Mouse (Mus musculus) midbrain, postnatal 0 days (tissue): ENCODE data around the gene Itpr2. TPM values are rescaled to one million over a fixed set of nuclear protein-coding genes. Genes with fewer than 3 reads are reported as not detected.

Experiments used
- ATAC-seq: fragments of 200-750 bp; cut with Nextera tagmentation; 2 replicates; pipeline ENCODE4 v1.8.0; 2017; ENCODE audit warnings: moderate number of reproducible peaks, mild to moderate bottlenecking, moderate TSS enrichment, moderate library complexity; ENCODE audit not compliant: low FRiP score
- DNase-seq: peaks from one replicate; pipeline ENCODE4 v3.0.0-alpha.2; 2015; ENCODE audit warnings: low spot score
- H3K27ac ChIP-seq: fragments of 300-500 bp; sonication (generic); 2 replicates; pipeline ENCODE4 v1.5.1; 2014; ENCODE audit warnings: low read depth, mild to moderate bottlenecking, low read length, mixed read lengths
- H3K27me3 ChIP-seq: fragments of 300-500 bp; sonication (generic); 2 replicates; pipeline ENCODE4 v1.6.1; 2014; ENCODE audit warnings: low read length, control low read depth, mixed read lengths; ENCODE audit not compliant: insufficient read depth
- H3K36me3 ChIP-seq: fragments of 300-500 bp; sonication (generic); 2 replicates; pipeline ENCODE4 v1.6.1; 2014; ENCODE audit warnings: low read length, control low read depth, mixed read lengths; ENCODE audit not compliant: insufficient read depth
- H3K4me1 ChIP-seq: fragments of 300-500 bp; sonication (generic); 2 replicates; pipeline ENCODE4 v1.6.1; 2014; ENCODE audit warnings: mild to moderate bottlenecking, control low read depth, antibody characterized with exemption, low read length, mixed read lengths; ENCODE audit not compliant: insufficient read depth
- H3K4me2 ChIP-seq: fragments of 300-500 bp; sonication (generic); 2 replicates; pipeline ENCODE4 v1.6.1; 2014; ENCODE audit warnings: low read depth, mild to moderate bottlenecking, low read length, mixed read lengths; ENCODE audit not compliant: poor library complexity, severe bottlenecking
- H3K4me3 ChIP-seq: fragments of 300-500 bp; sonication (generic); 2 replicates; pipeline ENCODE4 v1.5.1; 2014; ENCODE audit warnings: low read depth, mild to moderate bottlenecking, low read length, moderate library complexity
- H3K9ac ChIP-seq: fragments of 300-500 bp; sonication (generic); replicated peaks from 2 replicates; pipeline ENCODE4 v1.6.1; 2014; ENCODE audit warnings: mild to moderate bottlenecking, low read length, moderate library complexity, mixed read lengths; ENCODE audit not compliant: poor library complexity, severe bottlenecking
- H3K9me3 ChIP-seq: fragments of 300-500 bp; sonication (generic); 2 replicates; pipeline ENCODE4 v1.6.1; 2016; ENCODE audit warnings: low read length, control low read depth
- CTCF ChIP-seq: IDR thresholded peaks from 2 replicates; pipeline ENCODE4 v1.5.1; 2016; ENCODE audit warnings: antibody characterized with exemption, mild to moderate bottlenecking
- WGBS: fragments of 180-500 bp; shearing (Covaris S2); extraction: QIAGEN DNeasy Blood & Tissue Kit; methylation state at CpG from one replicate; pipeline ENCODE4 v1.1.7; 2014; 5-methylcytosine and 5-hydroxymethylcytosine counted together
- polyA plus RNA-seq: library from polyadenylated mRNA; unstranded; fragments of >200 nt; fragmentation: Nextera tagmentation; extraction: Ambion mirVana; gene quantifications from 2 replicates; pipeline ENCODE4 v1.2.1, GENCODE M21; 2015
- total RNA-seq: library from RNA; depleted of rRNA; stranded (reverse); fragments of >200 nt; gene quantifications from 2 replicates; pipeline ENCODE4 v1.2.3, GENCODE M21; 2014

The Itpr2 gene
- total and polyA plus RNA-seq, 2 experiments from 2014 or later = 9.1 to 15.9 TPM

- Histone ChIP-seq H3K27ac (no peak overlapping the region), H3K27me3 (no peaks in the 10 kb centered on the region), H3K4me1 (peaks cover under 1% of the 10 kb centered on the region; the same call in 1 of the 2 replicates), H3K9ac (no peak overlapping the region), H3K4me2 (no peak overlapping the region), H3K4me3 (no peak overlapping the region), H3K9me3 (no peaks in the 10 kb centered on the region), H3K36me3 (no peaks in the 10 kb centered on the region)
- ATAC-seq (no peak), DNase-seq (no peak)
- 82% methylated on average over 5 of the region's 5 CpGs for WGBS
- no peak for TF ChIP-seq CTCF
Observed at GRCm38 (mm10) chr6:146258751-146259150, 243.3 kb downstream of the Itpr2 start.

- Histone ChIP-seq H3K9ac (no peak overlapping the region), H3K9me3 (no peaks in the 10 kb centered on the region), H3K4me3 (no peak overlapping the region), H3K27me3 (no peaks in the 10 kb centered on the region), H3K27ac (no peak overlapping the region), H3K4me2 (no peak overlapping the region), H3K36me3 (no peaks in the 10 kb centered on the region), H3K4me1 (peaks cover 3% of the 10 kb centered on the region; the same call in 1 of the 2 replicates)
- ATAC-seq (no peak), DNase-seq (no peak)
- 96% methylated on average over 3 of the region's 3 CpGs for WGBS
- peak; percentile 30; the same call in 1 of the 2 replicates for TF ChIP-seq CTCF
Observed at GRCm38 (mm10) chr6:146258261-146258660, 243.8 kb downstream of the Itpr2 start.

DNA sequence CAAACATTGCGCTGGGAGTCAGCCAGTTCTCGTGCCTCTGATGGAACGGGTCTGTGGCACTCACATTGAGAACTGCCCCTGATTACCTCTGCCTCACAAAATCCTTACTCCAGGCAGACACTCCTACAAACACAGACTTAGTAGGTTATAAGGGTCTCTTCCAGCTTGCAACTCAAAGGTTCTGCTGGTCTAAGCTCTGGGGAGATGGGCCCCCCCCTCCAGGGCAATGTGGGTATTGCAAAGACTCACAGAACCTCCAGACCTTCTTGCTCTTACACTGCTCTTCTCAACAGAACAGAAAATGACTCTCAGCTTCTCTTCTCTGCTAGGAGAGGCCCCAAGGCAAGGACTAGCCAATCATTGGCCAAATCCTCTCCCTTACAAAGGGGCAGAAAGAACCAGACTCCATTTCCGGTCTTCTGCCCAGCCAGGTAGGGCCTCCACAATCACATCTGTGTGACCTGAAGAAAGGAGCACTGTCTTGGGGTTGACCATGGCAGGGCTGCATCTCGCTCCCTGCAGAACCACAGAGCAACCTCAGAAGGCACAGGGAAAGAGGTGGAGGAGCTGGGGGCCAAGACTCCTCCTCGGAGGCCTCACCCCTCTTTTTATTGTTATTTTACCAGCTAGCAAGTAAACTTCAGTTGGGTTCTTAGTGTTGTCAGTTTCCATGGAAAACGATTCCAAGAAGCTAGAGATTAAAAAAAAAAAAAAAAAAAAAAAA, 244.9 kb downstream of the Itpr2 start:
- WGBS = 85% methylated on average over 7 of the region's 7 CpGs
- H3K4me2 ChIP-seq = no peak overlapping the region
- DNase-seq (no peak), ATAC-seq (no peak)
- H3K27me3 ChIP-seq = no peaks in the 10 kb centered on the region
- H3K36me3 ChIP-seq = no peaks in the 10 kb centered on the region
- peaks cover 3% of the 10 kb centered on the region; the same call in 1 of the 2 replicates for H3K4me1 ChIP-seq
- H3K27ac ChIP-seq = no peak overlapping the region
- TF ChIP-seq CTCF = peak; percentile 35; the same call in 1 of the 2 replicates
- no peaks in the 10 kb centered on the region for H3K9me3 ChIP-seq
- no peak overlapping the region for H3K4me3 ChIP-seq
- H3K9ac ChIP-seq = no peak overlapping the region

GRCm38 (mm10) chr6:146256401-146256800, 245.6 kb downstream of the Itpr2 start:
- Histone ChIP-seq H3K4me1 (peaks cover 3% of the 10 kb centered on the region; the same call in 1 of the 2 replicates), H3K27ac (no peak overlapping the region), H3K9ac (no peak overlapping the region), H3K36me3 (no peaks in the 10 kb centered on the region), H3K4me2 (no peak overlapping the region), H3K27me3 (no peaks in the 10 kb centered on the region), H3K9me3 (no peaks in the 10 kb centered on the region), H3K4me3 (no peak overlapping the region)
- 72% methylated on average over 2 of the region's 2 CpGs for WGBS
- no peak for ATAC-seq
- no peak for DNase-seq
- no peak for TF ChIP-seq CTCF

DNA sequence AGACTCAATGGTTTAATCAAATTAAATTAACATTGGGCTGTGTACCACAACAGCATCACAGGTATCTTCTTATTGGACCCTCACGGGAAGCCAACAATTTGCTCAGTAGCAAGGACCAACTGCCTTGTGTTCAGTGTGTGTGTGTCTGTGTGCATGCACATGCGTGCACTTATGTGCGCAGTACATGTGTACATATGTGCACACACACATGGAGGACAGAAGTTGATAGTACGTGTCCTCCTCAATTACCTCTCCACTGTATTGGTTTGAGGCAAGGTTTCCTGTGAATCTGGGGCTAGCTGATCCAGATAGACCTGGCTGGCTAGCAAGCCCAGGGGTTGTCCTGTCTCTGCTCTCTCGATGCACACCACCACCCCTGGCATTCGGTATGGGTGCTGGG, 246.4 kb downstream of the Itpr2 start:
- TF ChIP-seq CTCF = no peak
- Histone ChIP-seq H3K4me1 (peaks cover 3% of the 10 kb centered on the region; the same call in 1 of the 2 replicates), H3K9ac (no peak overlapping the region), H3K27ac (no peak overlapping the region), H3K27me3 (no peaks in the 10 kb centered on the region), H3K4me3 (no peak overlapping the region), H3K36me3 (no peaks in the 10 kb centered on the region), H3K9me3 (no peaks in the 10 kb centered on the region), H3K4me2 (no peak overlapping the region)
- DNase-seq = no peak
- no peak for ATAC-seq
- WGBS = 97% methylated on average over 6 of the region's 6 CpGs

- ATAC-seq (no peak), DNase-seq (no peak)
- H3K36me3 ChIP-seq = no peaks in the 10 kb centered on the region
- H3K4me1 ChIP-seq = peaks cover 3% of the 10 kb centered on the region; the same call in 1 of the 2 replicates
- no peak overlapping the region for H3K4me2 ChIP-seq
- no peak overlapping the region for H3K9ac ChIP-seq
- WGBS = 75% methylated on average over 9 of the region's 9 CpGs
- no peak for TF ChIP-seq CTCF
- no peak overlapping the region for H3K27ac ChIP-seq
- H3K9me3 ChIP-seq = no peaks in the 10 kb centered on the region
- H3K4me3 ChIP-seq = no peak overlapping the region
- no peaks in the 10 kb centered on the region for H3K27me3 ChIP-seq
Observed at GRCm38 (mm10) chr6:146254931-146255330, 247.1 kb downstream of the Itpr2 start.
